Mouse (Mus musculus) liver, embryonic 12.5 days (tissue): Measurements from ENCODE around the gene Klk11. TPM values are rescaled to one million over a fixed set of nuclear protein-coding genes. Genes with fewer than 3 reads are reported as not detected.

ENCODE experiments used
- polyA plus RNA-seq: library from polyadenylated mRNA; unstranded; fragments of >200 nt; fragmentation: Nextera tagmentation; extraction: Ambion mirVana; gene quantifications from 2 replicates; pipeline ENCODE4 v1.2.1, GENCODE M21; 2016

The Klk11 gene
- polyA plus RNA-seq, 1 experiment from 2014 or later: not detected

Other genes starting within 250 kb of the Klk11 start
- 1.5 and 1.6 TPM in 2 replicates for gene Cd33, start 230.2 kb upstream of the Klk11 start, polyA plus RNA-seq
- 0.46 and 0.56 TPM in 2 replicates for gene Zfp658, start 212.3 kb upstream of the Klk11 start, polyA plus RNA-seq
- gene Zfp719, start 195.0 kb upstream of the Klk11 start, polyA plus RNA-seq: 3.4 and 3.5 TPM in 2 replicates
- not detected in 2 replicates for gene Zfp819, start 167.4 kb upstream of the Klk11 start, polyA plus RNA-seq
- gene Ceacam18, start 139.9 kb upstream of the Klk11 start, polyA plus RNA-seq: not detected in 2 replicates
- gene Siglece, start 114.4 kb upstream of the Klk11 start, polyA plus RNA-seq: 0.79 and 1.6 TPM in 2 replicates
- 5.9 and 8.0 TPM in 2 replicates for gene Ctu1, start 102.6 kb upstream of the Klk11 start, polyA plus RNA-seq
- not detected in 2 replicates for gene Klk14, start 84.2 kb upstream of the Klk11 start, polyA plus RNA-seq
- 0.10 and 0.27 TPM in 2 replicates for gene Klk13, start 62.0 kb upstream of the Klk11 start, polyA plus RNA-seq
- gene Klk12, start 5.7 kb upstream of the Klk11 start, polyA plus RNA-seq: not detected in 2 replicates
- gene Klk10, start 6.4 kb downstream of the Klk11 start, polyA plus RNA-seq: not detected in 2 replicates
- gene Klk9, start 17.3 kb downstream of the Klk11 start, polyA plus RNA-seq: not detected in 2 replicates
- gene Klk8, start 23.0 kb downstream of the Klk11 start, polyA plus RNA-seq: 16.0 and 17.3 TPM in 2 replicates
- gene Klk7, start 36.7 kb downstream of the Klk11 start, polyA plus RNA-seq: not detected in 2 replicates
- not detected in 2 replicates for gene Klk6, start 49.9 kb downstream of the Klk11 start, polyA plus RNA-seq
- gene Klk5, start 67.4 kb downstream of the Klk11 start, polyA plus RNA-seq: not detected in 2 replicates
- not detected in 2 replicates for gene Klk4, start 106.6 kb downstream of the Klk11 start, polyA plus RNA-seq
- gene Klk15, start 159.1 kb downstream of the Klk11 start, polyA plus RNA-seq: not detected in 2 replicates
- not detected in 2 replicates for gene Klk1b8, start 176.1 kb downstream of the Klk11 start, polyA plus RNA-seq
- not detected in 2 replicates for gene Klk1b1, start 192.1 kb downstream of the Klk11 start, polyA plus RNA-seq
- not detected in 2 replicates for gene Klk1b9, start 201.5 kb downstream of the Klk11 start, polyA plus RNA-seq
- gene Klk1b11, start 221.3 kb downstream of the Klk11 start, polyA plus RNA-seq: not detected in 2 replicates
- gene Klk1b26, start 237.6 kb downstream of the Klk11 start, polyA plus RNA-seq: not detected in 2 replicates